Mouse (Mus musculus) layer of hippocampus, adult 11-12 months (tissue): ENCODE data around the gene Ppef2.

Experiments used
- DNase-seq: peaks from one replicate; pipeline ENCODE4 v3.0.0; 2022; ENCODE audit warnings: low spot score

Gene Ppef2

GRCm38 (mm10) chr5:92256218-92256617 is at the start of gene Ppef2:
Ppef2 (minus strand) TSS chr5:92256278.
- no peak for DNase-seq

DNA sequence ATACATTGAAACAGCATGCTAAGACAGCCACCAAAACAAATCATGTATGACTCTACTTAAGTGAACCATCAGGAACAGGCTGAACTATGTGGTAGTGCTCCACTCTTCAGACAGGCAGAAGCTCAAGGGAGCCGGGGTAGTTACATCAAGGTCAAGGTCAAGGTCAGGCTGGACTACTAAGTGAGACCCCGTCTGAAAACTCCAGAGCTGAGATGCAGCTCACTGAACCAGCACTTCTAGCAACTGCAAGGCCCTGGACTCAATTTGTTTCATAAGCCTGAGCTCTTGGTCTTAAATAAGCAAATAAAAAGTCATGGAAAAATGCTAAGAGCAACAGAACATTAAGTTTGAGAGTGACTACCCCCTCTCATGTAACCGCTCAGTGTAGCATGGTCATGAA is 48.2 kb upstream of the Ppef2 start:
- no peak for DNase-seq

DNA sequence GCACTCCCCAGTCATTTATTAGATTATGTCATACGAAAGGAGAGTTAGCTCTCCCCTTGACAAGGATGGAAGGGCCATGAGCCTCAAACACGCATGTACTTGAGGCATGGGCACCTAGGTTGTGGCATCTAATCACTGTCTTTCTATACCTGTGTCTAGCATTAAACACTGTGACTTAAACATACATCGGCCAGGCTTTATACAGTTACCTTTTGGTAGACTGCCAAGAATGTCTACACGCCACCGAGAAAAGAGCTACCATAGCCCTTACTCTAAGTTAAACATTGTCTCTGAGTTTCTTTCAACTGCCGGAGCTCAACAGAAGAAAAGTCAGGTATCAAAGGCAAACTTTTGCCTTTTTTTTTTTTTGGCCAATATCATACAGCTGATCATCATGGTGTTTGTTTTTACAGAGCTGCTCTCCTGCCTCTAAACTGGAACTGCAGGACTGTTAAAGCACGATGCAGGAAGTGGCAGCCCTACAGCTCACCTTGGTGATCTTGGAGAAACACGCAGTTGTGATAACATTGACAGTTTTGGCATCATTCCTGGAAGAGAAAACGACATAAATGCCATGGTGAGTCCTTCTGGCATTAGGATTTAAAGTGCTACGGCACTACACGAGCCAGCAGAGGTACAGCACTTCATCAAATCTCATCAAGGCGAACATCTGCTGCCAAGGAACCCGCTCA is 46.2 kb upstream of the Ppef2 start:
- DNase-seq = no peak

- DNase-seq = no peak
These were observed 38.4 kb upstream of the Ppef2 start for GRCm38 (mm10) chr5:92294525-92294924.

DNA sequence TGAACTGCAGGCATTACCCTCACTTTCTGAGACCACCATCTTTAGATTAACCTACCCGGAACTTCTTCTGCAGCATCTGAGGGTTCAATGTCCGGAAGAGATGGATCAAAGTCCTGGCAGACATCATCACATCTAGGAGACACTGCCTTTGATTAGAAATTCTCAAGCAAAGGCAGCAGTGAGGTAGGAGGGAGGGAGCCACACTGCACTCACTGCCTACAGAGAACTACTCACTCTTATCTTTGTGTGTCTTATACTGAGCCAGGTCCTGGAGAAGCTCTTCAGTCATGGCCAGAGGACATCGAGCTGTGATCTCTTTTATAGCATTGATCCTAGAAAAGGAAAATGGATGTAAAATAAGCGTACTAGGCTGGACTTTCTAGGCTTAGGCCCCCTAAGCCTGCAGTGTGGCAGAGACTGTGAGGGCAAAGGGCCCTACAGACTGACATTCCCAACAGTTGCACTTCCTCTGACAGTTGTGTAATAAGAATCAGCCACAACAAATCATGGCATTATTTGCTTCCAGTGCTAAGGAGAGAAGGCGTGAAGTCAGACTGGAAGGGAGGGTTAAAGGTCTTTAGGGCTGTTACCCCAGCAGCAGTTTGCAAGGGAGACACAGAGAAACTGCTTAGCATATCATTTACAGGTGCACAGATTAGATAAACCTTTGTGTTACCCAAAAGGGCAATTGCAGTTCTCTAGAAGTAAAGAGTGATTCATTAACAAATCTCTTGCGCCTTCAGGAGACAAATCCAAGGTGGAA is 35.8 kb upstream of the Ppef2 start:
- no peak for DNase-seq

- no peak for DNase-seq
These were observed 31.8 kb upstream of the Ppef2 start for GRCm38 (mm10) chr5:92287840-92288239.

DNA sequence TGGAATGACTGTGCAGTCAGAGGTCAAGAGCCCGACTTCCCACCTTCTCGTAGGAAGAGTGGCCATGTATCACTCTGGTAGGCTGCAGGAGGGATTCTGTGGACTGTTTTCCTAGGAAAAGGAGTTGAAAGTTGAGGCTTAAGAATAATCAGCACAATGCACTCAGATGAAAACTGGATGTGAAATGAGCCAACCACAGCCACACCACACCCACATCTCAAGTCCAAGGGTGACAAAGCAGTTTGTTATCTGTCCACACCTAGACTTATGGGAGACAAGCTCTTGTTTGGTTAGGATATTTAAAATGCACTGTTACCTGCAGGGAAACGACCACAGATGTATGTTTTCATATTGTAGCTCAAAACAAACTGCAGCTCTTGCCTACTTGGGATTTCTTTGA is 27.0 kb upstream of the Ppef2 start:
- no peak for DNase-seq

DNA sequence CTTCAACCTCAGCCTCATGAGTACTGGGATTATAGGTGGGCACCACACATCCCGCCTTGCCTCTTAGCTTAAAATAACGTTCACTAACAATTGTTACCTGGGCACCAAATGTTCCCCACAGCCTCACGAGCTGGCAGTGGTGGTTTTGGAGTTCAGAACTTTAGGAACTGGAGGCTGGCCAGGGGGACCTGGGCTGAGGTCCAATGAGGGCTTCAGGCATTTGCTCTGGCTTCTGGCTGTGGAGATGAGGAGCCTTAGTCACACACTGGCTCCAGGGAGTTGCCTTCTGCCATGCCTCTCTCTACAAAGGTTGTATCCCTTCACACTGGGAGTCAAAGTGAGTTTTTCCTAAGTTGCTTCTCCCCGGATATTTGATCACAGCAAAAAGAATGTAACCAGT is 26.5 kb upstream of the Ppef2 start:
- DNase-seq = no peak

GRCm38 (mm10) chr5:92278942-92279537 is 23.0 kb upstream of the Ppef2 start:
- peak; percentile 34 for DNase-seq

GRCm38 (mm10) chr5:92277437-92278394 is 21.6 kb upstream of the Ppef2 start, which contains the start of gene Naaa:
Naaa (minus strand) TSS chr5:92278170.
- peak; percentile 86 for DNase-seq

GRCm38 (mm10) chr5:92270496-92270895 is 14.4 kb upstream of the Ppef2 start:
- no peak for DNase-seq

GRCm38 (mm10) chr5:92263761-92264359 is 7.8 kb upstream of the Ppef2 start:
- DNase-seq = peak; percentile 83

DNA sequence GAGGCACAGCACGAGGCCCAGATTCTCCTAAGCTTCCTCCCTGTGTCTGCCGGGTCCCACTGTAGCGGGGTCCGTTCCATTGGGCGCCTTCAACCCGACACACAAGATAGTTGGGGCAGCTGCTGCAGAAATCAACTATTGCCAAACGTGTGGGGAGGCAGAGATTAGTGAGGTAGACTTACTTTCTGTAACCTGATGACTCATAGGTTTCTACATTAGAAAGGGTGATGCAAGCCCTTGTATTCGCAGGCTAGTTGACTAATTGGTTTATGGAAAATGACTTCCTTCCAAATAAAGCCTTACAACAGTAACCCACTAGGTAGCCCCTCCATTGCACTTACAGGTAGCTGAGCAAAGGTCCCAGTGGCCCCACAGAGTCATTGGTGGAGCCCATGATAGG is 6.6 kb upstream of the Ppef2 start:
- DNase-seq = no peak

GRCm38 (mm10) chr5:92254476-92254875 is 1.6 kb downstream of the Ppef2 start:
- no peak for DNase-seq

- no peak for DNase-seq
These were observed 3.2 kb downstream of the Ppef2 start for GRCm38 (mm10) chr5:92252797-92253343.

DNA sequence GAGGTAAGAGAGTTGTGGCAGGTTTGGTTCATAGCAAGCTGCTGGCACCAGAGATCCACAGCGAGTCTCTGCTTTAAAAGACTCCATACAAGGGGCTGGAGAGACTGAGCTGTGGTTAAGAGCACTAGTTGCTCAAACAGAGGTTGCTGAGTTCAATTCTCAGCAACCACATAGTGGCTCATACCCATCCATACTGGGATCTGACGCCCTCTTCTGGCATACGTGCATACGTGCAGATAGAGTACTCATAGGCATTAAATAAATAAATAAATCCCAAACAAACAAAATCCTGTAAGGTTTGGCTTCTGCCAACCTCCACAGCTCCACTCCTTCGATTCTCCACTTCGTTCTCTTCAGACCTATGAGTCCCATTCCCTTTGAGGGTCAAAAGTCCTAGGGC is 4.0 kb downstream of the Ppef2 start:
- no peak for DNase-seq

- DNase-seq = no peak
These were observed 7.5 kb downstream of the Ppef2 start for GRCm38 (mm10) chr5:92248614-92249013.

GRCm38 (mm10) chr5:92245483-92245882 is 10.6 kb downstream of the Ppef2 start:
- no peak for DNase-seq

DNA sequence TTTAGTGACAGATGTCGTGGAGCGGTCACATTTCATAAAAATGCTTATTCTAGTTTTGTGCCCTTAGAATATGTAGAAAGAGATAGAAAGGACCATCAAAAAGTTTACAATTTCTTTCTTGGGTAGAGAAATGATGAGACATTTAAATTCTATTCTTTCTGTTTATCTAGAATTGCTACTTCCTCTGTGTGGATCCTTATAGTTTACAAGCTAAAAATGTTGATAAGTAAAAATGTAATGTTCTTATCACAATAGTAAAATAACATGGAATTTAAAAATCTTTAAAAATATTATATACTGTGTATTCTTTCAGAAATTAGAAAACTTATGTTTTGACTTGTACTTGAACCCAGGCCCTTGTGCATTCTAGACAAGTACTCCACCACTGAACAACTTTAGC is 11.2 kb downstream of the Ppef2 start:
- no peak for DNase-seq

DNA sequence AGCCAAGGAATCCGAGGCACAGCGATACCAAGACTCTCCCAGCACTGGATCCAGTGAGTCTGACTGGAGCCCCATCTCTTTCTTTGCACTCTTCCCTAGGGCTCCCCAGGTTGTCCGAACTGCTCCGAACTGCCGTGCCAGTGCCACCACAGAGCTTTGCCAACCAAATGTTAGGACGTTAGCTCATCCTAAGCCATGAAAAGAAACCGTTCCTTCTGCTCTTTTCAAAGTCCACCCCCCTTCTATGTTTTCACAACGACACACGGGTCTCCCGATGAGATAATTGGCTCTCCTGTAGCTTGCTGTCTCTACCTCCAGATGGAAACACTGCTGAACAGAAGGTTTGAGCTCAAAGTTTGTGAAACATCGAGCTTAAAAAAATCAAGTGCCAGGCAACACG is 15.3 kb downstream of the Ppef2 start:
- peak; percentile 46 for DNase-seq
